Mouse (Mus musculus): ENCODE measurements around the gene Fgfr2. TPM values are rescaled to one million over a fixed set of nuclear protein-coding genes. Genes with fewer than 3 reads are reported as not detected.

Gene Fgfr2
- total RNA-seq, 2 experiments from 2014 or later, result 190 to 480 TPM

DNA sequence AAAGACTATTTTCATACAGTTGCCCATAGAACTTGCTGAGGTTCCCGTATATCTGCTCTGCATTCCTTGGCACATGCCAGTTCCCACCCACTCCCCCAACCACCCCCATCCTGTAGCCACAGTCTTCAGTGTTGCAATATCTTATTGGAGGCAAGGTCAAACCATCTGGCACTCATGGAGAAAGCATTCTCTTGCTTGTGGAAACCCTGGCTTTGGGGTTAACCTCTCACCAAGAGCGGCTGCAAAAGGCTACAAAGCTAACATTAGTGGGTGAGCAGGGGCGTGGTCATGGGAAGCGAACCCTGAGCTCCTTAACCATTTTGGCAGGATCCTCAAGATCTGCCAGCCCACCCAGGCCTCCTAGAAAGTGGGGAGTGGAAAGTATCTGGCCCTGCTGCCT, 2486.2 kb downstream of the Fgfr2 start:
- DNase-seq, result peak in 1 of 2 experiments; percentile 10

DNA sequence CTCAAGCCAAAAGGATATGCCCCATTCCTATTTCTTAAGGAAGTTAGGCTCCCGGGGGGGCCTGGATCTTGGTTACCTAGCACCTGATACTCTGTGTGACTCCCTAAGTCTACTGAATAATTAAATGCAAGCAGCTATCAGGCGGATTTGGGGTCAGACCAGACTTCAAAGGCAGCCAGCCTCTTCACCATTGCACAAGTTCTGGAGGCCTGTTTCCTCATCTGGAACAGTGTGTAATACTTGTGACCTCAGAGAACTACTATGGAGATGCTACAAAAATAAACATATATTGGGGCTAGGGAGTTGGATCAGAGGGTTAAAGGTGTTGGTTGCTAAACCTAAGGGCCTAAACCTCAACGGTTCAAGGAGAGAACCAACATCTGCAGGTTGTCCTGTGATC, 2486.9 kb downstream of the Fgfr2 start:
- no peak for DNase-seq

DNA sequence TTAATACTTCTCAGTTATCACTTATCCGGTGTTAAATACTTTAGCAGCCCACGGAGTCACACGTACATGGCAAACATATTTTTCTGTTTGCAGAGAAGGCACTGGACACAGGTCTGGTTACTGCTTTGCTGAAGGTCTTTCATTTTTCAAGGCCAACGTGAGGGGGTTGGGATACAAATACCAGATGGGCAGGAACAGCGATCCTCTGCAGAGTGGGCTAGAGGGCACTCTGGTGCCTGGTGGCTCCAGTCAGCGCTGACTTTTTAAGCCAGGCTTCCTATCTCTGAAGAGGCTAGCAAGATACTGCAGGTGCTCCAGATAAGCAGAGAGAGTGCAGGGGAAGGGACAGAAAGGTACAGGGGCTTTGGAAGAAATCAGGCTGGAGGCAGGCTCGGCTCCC, 2487.9 kb downstream of the Fgfr2 start:
- no peak for DNase-seq

DNA sequence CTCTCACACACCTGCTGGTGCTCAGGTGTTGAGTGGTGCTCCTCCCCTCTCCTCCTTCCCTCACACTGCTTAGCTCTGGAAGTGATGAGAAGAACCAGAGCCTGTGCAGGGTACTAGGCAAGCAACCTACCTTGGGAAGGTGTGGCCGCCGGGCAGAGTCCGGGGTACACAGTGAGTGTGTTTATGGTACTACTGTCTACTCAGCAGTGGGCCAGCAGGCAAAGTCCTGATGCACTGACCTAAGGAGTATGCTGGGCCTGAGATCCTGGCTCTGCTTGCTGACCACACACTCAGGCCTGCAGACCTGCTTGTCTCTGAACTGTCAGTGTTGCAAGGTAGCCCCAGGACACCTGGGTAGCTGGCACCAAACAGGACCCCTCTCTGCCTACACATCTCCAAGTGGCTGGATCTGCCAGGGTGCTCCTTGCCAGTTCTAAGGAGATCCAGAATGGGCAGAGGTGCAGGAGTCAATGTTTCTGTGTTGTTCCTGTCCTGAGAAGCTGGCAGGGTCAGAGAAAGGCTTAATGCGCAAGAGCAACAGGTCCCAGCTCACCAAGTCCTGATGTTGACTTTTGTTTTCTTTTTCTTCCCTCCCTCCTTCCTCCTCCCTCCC, 2488.8 kb downstream of the Fgfr2 start:
- DNase-seq, result no peak

DNA sequence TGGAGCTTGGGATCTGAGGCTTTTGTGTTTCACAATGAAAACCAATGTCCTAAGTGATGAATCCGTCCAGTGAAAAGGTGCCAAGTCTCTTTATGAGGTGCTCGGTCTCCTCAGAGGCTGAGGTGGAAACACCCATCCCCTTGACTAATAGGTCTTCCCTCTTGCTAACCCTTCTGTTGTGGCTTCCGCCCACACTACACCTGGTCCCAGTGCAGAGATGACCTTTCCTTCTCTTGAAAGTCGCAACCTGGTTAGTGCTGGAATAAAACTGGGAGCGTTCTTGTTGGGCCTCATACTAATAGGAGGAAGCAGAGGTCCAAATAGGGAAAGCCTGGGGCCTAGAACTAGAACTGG, 2490.8 kb downstream of the Fgfr2 start:
- no peak for DNase-seq

DNA sequence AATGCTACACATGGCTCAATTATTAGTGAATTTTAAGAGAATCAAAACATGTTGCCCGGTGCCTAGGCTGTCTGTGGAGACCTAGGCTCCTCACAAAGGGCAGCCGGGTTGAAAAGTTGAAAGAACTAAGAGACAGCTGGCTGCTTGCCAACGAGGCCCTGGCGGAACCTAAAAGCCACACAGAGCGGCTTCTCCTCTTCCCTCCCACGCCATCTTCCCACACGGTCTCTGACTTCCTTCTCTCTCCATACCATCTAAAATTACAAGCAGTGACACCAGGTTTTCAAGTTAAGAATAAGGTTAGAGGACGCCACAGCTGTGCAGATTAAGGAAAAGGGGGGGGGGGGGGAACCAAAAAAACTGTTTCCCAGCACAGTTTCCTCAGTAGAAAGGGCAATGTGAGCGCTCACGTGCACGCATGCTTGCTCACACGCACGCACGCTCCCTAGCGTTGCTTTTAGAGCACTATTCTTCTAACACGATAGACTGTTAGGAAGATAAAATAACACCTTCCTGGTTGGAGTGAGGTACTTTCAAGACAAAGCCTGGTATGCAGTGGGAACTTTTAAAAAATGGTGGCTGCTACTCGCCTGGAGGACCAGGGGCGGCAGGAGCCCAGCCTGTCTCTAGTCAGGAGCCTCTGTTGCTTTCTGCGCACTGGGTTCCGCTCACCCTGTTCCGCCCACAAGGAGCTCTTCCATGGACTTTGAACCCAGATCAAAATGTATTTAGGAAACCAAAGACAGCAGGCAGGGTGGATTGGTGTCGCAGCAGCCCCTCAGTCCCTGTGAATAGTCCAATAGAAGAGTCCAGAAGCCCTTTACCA, 2491.4 kb downstream of the Fgfr2 start:
- DNase-seq, result peak; percentile 55 to 80

DNA sequence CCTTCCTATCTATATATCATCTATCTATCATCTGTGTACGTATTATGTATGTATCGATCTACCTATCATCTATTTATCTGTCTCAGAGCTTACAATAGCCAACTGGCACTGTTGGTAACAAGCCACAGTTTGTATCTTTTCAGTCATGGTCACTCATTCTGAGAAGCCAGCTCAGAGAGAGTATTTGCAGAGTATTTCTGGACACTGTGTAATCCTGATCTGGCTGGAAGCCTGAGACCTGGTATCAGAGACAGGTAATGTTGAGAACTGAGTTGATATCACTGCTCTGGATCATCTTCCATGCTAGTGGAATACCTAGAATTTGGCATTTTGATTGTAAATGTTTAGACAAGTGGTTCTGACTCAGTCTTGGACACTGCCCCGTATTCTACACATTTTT, 2492.2 kb downstream of the Fgfr2 start:
- DNase-seq, result no peak

DNA sequence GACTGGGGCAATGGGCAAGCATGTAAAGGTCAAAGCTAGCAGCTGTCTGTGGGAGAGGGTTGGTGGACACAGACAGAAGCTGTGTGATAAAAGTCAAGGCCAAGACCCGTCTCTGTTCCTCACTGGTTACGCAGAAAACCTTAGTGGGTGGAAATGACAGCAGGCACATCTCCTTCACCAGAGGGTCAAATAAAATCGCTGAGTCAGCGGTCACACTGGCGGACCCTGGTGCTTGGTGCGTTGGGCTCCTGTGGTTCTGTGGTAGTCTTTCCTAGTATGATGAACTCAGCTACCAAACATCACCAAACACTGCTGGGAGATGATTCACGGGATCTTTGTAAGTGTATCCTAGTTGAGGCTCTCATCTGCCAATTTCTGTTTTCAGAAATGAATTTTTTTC, 2493.2 kb downstream of the Fgfr2 start:
- DNase-seq, result no peak

DNA sequence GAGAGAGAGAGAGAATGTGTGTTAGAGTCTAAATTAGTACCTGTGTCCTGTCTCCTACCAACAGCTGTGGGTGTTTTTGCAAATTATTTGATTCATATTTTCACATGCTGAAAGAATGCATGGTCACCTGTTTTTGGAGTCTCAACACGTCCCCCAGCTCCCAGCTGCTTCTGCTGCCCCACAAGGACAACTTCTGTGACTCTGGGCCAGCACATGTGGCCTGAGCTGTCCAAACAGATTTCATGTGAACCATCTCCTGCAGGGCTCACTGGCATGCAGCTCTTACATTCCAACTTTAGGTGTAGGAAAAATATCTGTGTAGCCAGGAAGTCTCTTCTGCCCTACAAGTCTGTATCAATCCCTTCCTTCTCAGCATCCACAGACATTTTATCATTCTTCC, 2494.5 kb downstream of the Fgfr2 start:
- DNase-seq, result peak in 1 of 2 experiments; percentile 25

DNA sequence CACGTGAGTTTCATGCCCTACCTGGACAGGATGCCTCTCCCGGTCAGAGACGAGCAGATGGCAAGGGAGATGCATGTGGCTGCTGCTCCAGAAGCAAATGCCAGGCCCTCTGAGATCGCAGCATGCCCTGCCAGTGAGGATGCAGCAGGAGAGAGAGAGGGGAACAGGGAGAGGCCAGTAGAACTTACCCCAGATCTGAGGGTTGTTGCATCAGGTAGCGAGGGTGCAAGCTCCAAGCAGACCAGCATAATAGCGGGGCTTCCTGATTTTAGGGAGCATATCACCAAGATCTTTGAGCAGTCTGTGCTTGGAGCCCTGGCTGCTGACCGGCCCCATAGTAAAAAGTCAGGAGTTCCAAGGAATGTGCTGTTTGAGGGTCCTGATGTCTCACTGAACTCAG, 2497.8 kb downstream of the Fgfr2 start:
- no peak for DNase-seq

DNA sequence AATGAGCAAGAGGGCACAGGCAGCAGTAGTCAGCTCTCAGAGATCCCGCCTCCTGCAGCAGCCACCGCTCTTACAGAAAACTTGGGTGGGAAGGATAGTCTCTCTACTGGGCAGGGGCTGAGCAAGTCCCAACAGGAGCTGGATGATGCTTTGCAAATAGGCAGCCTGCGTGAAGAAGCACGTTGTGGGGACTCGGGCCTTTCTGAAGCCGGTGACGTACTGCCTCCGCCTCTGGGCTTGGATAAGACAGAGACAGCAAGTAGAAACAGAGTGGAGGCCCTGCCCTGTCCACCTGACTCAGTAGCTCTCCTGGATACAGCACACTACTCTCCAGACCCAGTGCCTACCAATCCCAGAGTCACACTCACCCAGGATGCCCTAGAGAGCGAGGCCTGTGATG, 2498.9 kb downstream of the Fgfr2 start:
- DNase-seq, result no peak

DNA sequence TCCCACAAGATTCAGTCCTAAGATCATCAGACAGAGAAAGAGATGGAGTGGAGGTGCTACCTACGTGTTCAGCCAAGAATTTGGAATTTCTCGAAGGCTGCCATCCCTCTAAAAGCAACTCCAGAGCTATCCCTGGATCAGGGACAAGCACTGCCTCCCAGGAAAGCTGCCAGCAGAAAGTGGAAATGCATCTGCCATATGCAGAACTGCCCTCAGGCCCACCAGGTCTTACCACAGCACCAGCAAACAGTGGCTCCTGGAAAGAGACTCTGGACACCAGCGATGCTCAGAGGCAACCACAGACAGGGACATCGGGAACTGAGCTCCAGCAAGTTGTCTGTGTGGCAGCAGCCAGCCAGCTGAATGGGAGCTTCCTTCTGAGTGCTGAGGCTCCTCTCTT, 2500.8 kb downstream of the Fgfr2 start:
- DNase-seq, result no peak

DNA sequence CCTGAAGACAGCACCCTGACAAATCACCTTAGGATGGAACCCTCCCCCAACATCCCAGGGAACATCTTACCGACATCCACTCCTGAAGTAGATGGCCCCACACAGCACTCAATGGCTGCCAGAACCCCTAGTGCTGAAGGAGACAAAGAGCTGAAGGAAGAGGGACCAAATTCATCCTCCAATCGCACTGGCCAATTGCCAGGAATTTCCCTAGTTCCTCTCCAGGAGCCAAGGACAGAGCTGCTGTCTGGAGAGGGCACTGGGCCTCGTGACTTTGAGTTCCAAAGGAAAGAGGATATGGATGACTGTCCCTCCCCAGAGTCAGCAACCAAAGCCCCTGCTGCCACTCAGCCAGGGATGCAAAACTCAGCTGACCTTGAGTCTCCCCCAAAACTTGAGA, 2501.2 kb downstream of the Fgfr2 start:
- peak; percentile 41 to 61 for DNase-seq

DNA sequence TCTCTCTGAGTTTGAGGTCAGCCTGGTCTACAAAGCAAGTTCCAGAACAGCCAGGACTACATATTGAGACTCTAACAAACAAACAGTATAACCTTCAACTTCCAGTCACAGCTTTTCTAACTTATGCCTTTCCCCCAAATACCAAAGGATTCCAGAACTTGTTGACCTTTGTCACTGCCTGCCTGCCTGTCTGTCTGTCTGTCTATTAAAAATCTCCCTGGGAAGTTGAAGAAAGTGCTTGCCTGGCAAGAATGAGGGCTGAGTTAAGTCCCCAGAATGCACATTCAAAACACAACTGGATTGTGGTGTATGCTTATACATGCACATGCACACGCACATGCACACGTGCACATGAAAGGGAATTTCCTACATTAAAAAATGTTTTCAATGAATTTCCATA, 2502.1 kb downstream of the Fgfr2 start:
- no peak for DNase-seq

DNA sequence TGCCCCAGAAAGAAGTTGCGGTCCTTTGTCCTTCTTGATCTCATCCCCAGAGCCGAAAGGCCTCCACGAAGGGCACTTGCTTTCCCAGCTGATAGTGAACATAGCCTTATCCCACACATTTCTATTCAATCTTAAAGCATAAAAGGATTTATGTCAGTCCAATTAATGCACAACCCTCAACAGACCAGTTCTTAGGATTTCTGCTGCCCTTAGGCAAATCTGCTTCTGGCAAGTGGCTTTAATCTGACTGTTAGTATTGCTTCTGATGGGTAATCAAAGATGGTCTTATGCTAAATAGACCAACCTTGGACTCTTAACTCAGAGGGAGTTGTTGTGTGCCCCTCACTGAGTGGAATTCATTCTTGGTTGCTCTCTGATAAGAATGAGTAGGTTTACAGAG, 2505.6 kb downstream of the Fgfr2 start:
- DNase-seq, result no peak

DNA sequence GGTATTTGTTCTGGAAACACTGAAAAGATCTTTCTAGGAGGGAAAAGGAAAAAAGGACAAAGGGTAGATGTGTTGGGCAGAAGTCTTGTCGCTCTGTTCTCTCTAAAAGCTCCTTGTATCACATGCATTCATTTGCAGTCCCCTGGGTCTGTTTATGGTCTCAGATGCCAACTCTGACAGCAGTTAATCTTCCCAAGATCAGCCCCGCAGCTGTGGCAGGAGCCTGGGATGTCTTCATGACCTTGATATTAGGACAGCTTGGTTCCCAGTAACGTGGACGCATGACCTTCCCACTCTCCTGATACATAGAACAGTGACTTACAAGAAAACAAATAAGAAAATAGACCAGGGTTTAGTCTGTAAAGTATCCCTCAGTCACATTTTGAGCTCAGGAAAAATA, 2509.2 kb downstream of the Fgfr2 start:
- peak in 1 of 2 experiments; percentile 42 for DNase-seq

DNA sequence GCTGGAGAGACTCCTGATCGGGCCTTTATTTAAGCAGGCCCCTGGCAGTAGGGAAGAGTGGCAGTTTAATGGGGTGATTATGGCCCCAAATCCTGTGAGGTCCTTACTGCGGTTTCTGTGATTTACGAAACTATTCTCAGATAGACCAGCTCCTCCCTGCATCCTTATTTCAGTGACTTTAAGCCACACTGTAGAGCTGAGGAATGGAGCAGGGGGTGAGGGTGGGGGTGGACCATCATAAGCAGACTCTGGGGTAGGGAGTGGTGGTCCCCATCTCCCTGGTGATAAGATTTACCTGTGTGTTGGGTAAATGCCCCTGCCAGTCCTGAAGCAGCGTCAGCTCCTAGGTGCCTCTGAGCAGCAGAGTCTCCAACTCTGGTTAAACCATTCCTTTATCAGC, 2516.2 kb downstream of the Fgfr2 start:
- DNase-seq, result no peak

DNA sequence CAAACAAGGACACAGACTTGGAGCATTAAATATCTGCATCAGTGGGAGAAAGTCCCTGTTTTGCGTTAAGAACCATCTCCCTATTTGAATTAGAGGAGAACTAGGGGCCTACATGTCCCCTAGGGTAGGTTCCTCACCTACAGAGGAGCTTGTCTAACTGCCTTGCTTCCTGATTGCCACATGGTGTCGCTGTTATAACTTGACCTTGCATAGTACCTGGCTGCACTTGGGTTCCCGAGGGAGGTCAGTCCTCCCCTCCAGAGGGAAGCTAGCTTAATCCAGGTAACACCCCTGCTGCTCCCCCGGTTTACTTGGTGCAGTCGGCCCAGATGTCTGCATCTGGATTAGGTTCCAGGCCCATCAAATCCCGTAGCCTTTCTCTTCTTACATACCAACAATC, 2518.0 kb downstream of the Fgfr2 start:
- DNase-seq, result no peak

DNA sequence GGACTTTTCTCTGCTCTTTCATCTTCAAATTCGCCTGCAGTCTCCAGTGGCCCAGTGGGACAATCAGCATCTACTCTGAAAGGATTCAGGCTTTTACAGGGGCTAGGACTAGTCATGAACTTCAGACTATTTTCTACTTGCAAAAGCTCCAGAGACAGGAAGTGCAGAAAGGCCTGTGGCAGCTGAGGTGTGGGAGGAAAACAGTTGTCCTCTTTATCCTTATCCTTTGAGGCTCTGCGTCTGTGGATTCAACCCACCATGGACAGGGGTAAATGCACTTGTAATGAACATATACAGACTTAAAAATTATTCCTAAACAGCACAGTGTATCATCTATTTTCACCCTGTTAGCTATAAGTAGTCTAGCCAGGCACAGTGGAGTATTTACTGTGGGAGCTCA, 2518.8 kb downstream of the Fgfr2 start:
- no peak for DNase-seq

DNA sequence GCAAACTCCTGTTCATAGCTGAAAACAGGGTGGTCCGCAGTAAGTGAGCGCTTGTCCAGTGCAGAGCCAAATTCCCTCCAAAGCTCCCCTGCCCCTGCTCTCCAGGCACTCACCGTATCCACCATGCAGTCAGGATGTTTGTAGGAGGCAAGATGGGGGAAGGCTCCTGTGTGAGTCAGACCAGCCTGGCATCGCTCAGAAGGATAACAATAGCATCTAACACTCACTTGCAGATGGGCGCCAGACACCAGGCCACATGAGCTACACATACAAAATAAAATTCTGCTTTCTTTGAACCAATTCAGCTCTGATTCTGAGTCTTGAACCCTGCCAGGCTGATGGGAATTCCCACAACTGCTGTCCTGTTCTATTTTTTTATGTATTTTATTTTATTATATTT, 2519.6 kb downstream of the Fgfr2 start:
- DNase-seq, result no peak

DNA sequence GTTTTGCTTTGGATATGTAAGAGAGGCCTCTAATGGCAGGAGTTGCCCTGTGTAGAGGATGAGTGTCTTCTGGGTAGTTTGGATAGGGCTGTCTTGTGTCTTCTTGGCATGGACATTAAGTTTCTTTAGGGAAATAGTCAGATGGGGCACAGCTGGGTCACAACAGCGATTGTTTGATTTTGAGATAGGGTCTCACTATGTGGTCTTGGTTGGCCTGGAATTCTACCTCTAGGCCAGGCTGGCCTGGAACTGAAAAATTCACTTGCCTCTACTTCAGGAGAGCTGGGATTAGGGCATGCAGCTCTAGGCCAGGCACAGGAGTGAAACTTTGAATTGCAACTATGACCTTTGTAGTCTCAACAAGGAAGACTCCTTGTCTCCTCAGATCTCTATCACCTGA, 2520.3 kb downstream of the Fgfr2 start:
- DNase-seq, result no peak

DNA sequence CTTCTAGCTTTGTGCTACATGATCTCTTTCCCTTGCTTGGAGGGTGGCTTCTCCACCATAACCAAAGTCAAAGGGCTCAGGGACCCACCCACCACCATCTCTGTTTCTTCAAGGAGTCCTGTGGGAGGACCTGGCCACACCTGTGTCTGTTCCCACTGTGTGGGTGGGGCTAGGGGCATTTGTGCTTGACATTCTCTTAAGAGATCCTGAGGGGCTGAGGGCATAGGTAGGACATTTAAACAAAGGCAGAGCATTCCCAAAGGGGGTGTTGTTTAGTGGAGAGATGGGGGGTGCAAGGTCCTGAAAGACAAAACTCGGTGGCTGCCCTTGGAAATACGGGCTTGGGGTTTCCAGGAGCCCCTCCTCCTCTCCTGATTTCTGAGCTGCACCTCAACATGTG, 2522.6 kb downstream of the Fgfr2 start:
- no peak for DNase-seq

DNA sequence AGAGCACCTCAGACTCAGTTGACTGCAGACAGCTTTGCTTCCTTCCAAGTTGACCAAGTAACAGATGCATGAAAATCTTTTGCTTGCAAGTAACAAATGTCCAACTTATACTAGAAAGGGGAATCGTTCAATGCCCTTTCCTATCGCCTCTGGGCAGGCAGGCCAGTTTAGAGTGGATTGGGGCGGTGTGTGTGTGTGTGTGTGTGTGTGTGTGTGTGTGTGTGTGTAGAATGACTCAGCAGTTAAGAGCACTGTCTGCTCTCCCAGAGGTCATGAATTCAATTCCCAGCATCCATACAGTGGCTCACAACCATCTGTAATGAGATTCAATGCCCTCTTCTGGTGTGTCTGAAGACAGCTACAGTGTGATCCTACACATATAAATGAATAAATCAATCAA, 2523.1 kb downstream of the Fgfr2 start:
- no peak for DNase-seq

DNA sequence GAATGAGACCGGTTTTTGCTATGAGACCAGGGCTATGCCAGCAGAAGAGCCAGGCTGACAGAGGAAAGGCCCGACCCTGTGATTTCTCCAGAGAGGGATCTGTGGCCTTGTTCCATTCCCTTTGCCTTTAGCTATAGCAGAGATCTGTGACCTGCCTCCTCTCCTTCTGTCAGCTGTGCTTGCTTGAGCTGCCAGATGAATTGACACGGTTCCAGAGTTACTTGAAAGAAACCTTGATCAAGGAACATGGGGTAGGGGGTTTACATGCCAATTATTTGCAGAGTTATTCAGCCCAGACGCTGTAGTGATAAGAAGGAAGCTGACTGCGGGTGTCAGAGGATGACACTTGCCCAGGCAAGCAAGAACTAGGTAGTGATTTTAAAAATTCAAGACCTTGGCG, 2525.6 kb downstream of the Fgfr2 start:
- no peak for DNase-seq

Measured in adrenal gland, postnatal 36 days (tissue).